Mouse (Mus musculus): ENCODE measurements around the gene Gm6337.
"Not testable (repeated sequence)": the region's sequence is repeated elsewhere in the genome, so short reads cannot be mapped to it uniquely, and the experiment has no call there.

Gm6337 gene

DNA sequence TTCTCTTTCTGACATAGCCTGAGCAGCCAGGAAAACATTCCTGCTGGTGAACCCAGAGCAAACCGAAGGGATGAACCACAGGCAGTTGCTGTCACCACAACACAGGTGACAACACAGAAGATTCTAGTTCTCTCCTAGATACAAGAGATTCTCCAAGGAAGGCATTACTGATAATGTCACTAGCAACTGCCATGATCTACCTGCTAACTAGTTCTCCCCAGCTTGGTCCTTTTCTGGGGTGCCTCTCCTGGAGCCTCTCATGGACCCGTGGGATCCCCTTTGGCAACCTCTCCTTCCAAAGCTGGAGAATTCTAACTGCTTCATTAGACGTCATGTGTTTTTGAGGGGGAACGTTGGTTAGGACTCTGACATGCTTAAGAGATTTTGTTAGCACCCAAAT is at the start of gene Gm6337:
Gene Gm6337 (minus strand): TSS at position 101 of the 400 bp plus-strand sequence.
- not testable (repeated sequence) for DNase-seq (ENCODE audit: extremely low spot score, low read depth, low spot score)

DNA sequence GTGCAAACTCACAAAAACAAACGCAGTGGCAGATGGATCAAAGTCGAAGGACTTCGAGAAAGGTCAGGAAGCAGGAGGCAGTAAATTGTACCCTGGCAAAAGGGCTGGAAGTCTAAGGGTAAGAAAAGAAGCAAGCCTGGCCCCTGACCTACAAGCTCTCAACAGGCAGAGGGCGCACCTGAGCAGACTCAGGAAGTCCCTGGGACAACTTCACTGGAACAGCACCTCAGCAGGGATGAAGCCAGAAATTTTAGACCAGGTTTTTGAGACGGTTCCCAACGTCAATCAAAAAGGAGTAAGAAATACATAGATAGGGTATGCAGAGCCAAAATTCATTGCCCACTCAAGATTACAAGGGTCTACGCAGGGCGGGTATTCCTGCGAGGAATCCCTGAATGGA is 49.4 kb upstream of the Gm6337 start:
- not testable (repeated sequence) for DNase-seq (ENCODE audit: extremely low spot score, low read depth, low spot score)

DNA sequence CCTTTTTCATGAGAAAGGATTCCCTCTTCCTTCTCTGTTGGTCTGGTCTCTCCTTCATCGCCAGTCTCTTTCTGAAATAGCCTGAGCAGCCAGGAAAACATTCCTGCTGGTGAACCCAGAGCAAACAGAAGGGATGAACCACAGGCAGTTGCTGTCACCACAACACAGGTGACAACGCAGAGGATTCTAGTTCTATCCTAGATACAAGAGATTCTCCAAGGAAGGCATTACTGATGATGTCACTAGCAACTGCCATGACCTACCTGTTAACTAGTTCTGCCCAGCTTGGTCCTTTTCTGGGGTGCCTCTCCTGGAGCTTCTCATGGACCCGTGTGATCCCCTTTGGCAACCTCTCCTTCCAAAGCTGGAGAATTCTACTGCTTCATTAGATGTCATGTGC is 35.8 kb upstream of the Gm6337 start, which contains the start of gene Gm8206:
Gene Gm8206 (minus strand): TSS at position 101 of the 400 bp plus-strand sequence.
- not testable (repeated sequence) for DNase-seq (ENCODE audit: extremely low spot score, low read depth, low spot score)
